Mouse (Mus musculus) ES-Bruce4 (cell line): ENCODE results near the gene Clic4.

Experiments used
- CTCF ChIP-seq: IDR thresholded peaks from one replicate; pipeline ENCODE4 v1.8.1; 2011; ENCODE audit warnings: low read depth, low read length
- EP300 ChIP-seq: IDR thresholded peaks from 2 replicates; pipeline ENCODE4 v1.6.1; 2011; ENCODE audit warnings: low read depth, low read length; ENCODE audit not compliant: insufficient read depth
- POLR2A ChIP-seq: IDR thresholded peaks from one replicate; pipeline ENCODE4 v1.8.1; 2011; ENCODE audit warnings: low read length; ENCODE audit not compliant: insufficient read depth

DNA sequence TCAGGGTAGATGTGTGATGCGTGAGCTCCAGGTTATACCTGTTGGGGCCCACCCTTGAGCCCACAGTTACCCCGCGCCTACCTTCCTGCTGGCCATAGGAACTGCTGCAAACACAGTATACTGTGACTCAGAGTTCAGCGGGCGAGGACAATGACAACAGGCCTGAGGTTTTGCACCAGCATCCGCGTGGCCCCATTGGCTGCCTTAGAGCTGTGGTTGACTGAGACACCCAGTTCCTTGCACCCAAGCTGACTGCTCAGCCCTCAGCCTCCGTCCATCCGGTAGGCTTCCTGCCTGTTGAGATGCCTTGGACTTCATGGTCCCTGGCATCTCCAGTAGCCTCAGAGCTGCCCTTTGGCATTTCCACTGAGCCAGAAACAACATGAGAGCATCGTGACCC is 103.5 kb downstream of the Clic4 start:
- TF ChIP-seq CTCF (no peak), EP300 (no peak), POLR2A (no peak)
